Mouse (Mus musculus) ovary, postnatal 10 days (tissue): ENCODE measurements around the gene Gapvd1.
A peak's percentile ranks its signal among the peaks of the same experiment; 100 is the strongest.
"Not testable (repeated sequence)": the region's sequence is repeated elsewhere in the genome, so short reads cannot be mapped to it uniquely, and the experiment has no call there.

Experiments
- DNase-seq: peaks from one replicate; pipeline ENCODE4 v3.0.0; 2022; ENCODE audit warnings: low spot score

The Gapvd1 gene

DNA sequence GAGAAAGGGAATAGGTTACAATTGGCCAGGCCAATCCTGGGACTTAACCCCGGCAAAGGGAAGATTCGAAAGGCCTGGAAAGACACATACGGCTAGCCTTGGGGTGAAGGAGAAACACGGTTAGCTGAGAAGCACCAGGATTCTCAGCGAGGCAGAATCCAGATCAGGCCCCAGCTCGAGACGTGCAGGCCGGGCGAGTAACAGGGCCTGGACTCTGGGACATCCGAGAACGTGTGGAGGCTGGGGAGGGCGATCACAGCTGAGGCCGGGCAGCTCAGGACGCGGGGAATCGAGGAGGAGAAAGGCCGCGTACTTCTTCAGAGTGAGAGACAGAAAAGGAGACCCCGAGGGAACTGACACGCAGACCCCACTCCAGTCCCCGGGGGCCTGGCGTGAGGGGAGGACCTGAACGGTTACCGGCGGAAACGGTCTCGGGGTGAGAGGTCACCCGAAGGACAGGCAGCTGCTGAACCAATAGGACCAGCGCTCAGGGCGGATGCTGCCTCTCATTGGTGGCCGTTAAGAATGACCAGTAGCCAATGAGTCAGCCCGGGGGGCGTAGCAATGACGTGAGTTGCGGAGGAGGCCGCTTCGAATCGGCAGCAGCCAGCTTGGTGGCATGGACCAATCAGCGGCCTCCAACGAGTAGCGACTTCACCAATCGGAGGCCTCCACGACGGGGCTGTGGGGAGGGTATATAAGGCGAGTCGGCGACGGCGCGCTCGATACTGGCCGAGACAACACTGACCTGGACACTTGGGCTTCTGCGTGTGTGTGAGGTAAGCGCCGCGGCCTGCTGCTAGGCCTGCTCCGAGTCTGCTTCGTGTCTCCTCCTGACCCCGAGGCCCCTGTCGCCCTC lies 16.6 kb upstream of the Gapvd1 start, which contains the start of gene Hspa5:
Hspa5 (plus strand) TSS at position 603 of the 859 bp plus-strand sequence.
- DNase-seq, result peak; percentile 95

DNA sequence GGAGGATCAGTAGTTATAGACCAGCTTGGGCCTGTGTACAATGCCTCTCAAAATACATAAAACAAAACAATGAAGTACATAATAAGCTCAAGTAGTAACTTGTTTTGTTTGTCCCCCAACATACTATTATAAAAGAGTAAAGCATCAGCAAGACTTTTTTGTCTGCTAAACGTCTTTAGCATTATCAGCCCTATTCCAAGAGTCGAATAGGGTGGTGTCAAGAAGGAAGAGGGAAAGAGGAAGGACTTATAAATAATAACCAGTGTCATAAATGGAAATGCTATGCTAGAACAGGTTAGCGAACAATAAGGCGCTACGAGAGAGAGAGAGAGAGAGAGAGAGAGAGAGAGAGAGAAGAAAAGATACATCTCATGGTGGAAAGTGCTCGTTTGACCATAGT lies 15.9 kb upstream of the Gapvd1 start:
- no peak for DNase-seq

DNA sequence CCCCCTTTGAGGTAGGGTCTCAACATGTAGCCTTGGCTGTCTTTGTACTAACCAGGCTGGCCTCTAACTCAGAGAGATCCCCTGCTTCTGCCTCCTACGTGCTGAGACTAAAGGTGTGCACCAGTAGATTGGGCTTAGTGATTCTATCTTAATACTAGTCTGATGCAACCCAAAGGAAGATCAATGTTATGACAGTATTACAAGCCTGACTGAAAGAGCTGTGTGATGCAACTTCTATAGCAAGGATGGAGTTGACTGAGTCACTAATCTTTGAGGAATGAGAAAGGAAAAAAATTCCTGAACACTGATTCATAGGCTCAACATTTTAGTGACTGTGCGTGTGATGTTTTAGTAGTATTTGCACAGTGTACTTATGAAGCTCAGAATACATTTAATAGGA lies 15.0 kb upstream of the Gapvd1 start:
- DNase-seq, result no peak

DNA sequence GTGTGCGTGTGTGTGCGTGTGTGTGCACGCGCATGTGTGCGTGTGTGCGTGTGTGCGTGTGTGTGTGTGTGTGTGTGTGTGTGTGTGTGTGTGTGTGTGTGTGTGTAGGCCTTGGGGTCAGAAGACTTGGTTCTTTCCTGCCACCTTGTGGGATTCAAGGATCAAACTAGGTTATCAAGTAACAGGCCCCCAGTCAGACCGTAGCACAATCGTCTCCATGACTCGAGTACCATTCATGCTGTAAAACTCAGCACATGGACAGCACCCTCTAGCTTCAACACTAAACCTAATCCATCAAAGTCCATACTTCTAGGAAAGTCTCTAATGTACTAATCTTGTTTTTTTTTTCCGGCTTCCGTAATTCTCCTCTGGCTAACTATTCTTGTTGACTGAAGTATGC lies 9.8 kb upstream of the Gapvd1 start:
- DNase-seq, result no peak

DNA sequence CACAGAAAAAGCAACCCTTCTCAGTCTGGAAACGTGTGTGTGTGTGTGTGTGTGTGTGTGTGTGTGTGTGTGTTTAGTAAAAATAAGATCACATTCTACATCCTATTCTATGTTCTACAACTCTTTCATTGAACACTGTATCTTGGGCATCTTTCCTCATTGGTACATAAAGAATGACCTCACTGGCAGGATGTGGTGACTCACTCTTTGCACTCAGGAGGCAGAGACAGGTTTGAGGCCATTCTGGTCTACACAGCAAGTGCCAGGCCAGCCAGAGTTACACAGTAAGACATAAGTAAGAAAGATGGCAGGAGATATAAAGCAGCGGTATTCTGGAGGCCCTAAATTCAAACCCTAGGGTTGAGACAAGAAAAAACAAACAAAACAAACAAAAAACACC lies 7.8 kb upstream of the Gapvd1 start:
- DNase-seq, result no peak

DNA sequence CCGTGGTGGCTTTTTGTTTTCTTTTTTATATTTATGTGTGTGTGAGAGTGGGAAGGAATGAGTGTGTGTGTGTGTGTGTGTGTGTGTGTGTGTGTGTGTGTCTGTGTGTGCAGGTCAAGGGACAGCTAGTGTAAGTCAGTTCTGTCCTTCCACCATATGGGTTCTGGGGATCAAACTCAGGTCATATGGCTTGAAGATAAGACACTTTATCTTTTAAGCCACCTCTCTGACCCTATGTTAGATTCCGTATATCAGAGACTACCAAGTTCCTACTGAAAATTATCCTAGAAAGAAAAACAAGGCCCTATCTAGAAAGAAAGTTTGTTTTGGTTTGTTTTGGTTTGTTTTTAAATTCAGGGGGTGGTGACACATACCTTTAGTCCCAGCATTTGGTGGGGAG lies 7.1 kb upstream of the Gapvd1 start:
- no peak for DNase-seq

DNA sequence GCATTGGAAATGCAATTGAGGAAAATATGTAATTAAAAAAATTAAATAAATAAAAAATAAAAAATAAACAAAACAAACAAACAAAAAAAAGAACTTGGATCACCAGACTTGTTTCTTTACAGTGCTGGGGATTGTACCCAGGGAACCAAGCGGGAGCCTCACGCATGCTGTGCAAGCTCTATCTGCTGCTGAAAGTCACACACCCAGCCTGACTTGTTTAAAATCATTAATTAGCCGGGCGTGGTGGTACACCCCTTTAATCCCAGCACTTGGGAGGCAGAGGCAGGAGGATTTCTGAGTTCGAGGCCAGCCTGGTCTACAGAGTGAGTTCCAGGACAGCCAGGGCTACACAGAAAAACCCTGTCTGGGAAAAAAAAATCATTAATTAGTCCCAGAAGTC lies 6.2 kb upstream of the Gapvd1 start:
- not testable (repeated sequence) for DNase-seq

DNA sequence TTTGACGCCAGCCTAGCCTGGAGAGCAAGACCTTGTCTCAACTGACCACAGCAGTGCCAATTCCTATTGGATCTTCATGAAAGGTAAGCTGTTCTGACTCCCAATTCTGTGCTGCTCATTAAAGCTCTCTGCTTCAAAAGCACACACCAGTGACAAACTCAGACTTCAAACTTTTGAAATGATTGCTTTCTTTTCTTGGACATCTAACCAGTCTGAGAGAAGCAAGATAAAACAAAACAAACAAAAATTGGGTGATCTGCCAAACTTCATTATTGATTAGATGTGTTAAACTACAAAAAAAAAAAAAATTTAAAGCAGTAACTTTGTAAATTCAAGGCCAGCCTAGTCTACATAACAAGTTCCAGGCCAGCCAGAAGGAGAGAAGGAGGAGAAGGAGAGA lies 2.3 kb upstream of the Gapvd1 start:
- no peak for DNase-seq

DNA sequence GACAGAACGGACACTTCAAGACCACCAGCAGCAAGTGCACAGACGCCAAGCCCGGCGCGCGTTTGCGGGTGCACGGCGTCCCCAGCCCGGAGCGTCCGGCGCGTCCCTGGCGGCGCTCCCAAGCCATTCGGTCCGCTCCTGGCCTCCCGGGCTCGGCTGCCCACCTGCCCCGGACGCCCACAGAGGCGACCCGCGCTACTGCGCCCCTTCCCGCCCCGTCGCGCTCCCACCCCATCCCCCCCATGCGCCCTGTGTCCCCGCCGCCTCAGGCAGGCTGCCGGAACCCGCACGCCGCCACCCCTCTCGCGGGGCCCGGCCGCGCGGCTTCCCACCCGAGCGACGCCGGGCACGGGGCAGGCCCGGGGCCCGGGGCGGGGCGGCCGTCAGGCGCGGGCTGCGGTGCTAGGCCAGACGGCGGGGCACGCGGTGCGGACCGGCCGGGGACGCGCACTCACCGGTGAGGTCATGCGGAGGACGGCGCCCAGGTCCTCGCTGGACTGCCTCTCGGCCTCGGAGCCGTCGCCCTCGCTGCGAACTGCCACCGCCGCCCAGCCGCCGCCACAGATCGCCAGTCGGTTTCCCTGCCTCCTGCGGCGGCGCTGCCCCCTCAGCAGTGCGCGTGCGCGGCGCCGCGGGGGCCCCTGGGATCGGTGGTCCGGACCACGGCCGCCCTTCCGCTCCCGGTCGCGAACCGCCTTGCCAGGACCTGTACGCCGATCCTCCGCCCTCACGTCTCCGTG lies 1.1 kb downstream of the Gapvd1 start:
- peak; percentile 75 for DNase-seq

DNA sequence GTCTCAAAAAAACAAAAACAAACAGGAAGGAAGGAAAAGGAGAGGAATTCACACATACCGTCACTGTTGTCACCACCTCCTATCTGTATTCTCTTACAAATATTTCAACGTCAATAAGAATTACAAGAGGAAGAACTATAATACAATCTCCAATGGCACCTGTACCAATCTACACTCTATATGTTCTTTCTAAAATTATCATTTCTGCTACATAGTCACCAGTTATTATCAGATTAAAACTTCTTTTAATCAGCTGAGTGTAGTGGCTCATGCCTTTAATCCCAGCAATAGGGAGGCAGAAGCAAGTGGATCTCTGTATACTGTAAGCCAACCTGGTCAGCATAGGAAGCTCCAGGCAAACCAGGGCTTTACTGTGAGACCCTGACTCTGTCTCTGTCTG lies 4.8 kb downstream of the Gapvd1 start:
- no peak for DNase-seq

DNA sequence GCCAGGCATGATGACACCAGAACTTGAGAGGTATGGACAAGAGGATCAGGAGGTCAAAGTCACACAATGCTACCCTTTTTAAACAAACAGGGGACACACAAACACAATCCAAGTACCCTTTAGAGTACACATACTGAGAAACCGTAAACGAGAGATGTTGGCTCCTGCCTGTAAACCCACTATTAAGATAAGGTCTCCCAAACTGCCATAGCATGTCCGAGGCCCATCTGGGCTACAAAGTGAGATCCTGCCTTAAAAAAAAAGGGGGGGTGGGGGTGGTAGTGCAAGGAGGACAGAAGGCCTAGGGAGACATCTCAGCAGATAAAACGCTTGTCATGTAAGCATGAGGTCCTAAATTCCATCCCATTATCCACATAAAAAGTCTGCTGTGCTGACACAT lies 6.6 kb downstream of the Gapvd1 start:
- DNase-seq, result no peak

DNA sequence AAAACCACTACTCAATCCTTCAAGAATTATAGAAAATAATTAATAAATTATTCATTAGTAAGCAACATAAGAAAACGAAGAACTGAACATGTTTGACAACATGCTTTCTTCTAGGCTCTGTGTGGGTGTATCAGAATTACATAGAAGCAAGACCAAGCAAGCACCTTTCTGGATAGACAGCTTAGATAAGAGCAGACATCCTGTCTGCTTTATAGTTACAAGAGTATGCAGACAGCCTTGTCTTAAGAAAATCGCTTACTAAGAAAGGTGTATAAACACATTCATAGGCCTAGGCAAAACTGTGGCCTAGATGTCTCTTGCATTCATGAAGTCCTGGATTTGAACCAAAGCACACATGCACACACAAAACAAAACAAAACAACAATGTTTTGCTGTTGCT lies 9.4 kb downstream of the Gapvd1 start:
- no peak for DNase-seq

DNA sequence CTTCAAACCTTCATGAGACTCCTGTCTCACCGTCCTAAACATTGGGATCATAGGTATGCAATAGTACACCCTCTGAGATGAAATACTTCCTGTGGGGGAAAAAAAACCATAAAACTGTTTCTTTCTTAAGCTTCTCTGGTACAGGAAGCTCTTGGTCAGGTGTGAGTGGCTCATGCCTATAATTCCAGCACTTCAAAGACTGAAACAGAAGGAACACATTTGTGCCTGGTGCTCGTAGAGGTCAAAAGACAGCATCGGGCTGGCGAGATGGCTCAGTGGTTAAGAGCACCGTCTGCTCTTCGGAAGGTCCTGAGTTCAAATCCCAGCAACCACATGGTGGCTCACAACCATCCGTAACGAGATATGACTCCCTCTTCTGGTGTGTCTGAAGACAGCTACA lies 10.6 kb downstream of the Gapvd1 start:
- no peak for DNase-seq

DNA sequence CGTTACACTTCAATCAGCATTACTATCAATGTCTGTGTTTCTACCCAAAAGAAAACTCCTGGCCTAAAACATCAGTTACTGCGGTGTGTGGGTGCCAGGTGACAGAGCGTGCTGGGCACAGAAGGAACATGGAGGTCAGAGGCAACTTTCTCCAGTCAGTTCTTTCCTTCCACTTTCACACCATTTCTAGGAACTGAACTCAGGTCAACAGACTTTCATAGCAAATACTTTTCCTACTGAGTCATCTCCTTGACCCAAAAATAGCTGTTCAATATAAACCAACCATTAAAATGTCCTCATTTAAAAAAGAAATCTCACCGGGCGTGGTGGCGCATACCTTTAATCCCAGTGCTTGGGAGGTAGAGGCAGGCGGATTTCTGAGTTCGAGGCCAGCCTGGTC lies 12.4 kb downstream of the Gapvd1 start:
- DNase-seq, result no peak

DNA sequence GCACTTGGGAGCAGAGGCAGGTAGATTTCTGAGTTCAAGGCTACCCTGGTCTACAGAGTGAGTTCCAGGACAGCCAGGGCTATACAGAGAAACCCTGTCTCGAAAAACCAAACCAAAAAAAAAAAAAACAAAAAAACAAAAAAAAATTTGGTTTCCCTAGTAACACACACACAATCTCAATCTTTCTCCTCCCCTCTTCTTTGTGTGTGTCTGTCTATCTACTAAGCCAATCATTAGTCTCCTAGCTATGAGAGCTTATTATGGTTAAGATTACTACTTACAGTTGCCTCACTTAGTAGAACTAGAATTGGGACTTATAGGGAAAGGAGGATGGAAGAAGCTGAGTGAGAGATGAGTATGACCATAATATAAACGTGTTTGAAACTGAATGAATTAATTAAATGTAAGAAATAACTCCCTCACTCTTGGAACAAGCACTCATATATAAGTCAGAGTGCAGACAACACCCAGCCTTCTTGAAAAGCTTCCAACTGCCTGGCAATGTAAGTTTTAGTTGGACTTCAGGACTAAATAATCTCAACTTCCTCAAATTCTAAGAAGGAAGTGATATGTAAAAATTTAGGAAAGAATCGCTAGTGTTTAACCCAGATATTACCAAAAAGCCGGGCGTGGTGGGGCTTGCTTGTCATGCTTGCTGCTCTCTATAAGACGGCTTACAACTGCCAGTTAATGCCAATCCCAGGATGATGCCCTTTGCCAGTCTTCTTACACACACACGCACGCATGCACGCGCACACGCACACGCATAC lies 13.5 kb downstream of the Gapvd1 start:
- DNase-seq, result no peak

DNA sequence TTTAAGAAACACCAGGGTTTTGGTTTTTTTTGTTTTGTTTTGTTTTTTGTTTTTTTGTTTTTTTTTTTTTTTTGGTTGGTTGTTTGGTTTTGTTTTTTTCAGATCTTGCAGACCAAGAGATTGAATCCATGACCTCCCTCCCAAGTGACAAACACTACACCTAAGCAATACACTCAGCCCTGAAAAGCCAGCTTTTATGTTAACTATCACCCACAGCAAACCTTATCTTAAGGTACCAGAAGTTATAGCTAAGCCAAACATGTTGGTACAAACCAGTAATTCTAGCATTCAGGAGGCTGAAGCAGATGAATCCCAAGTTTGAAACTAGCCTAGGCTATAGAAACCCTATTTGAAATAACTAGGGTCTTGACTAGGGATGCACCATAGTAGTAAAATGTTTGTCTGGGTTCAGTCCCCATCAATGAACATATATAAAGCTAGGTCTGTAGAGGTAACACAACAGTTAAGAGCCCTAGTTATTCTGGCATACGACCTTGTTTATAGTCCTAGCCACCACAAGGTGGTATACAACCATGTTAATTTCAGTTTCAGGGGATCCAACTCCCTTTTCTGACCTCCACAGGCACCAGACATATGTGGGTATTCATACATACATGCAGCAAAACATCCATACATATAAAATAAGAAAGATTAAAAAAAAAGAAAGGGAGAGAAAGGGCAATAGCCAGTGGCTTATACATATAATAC lies 15.2 kb downstream of the Gapvd1 start:
- no peak for DNase-seq

DNA sequence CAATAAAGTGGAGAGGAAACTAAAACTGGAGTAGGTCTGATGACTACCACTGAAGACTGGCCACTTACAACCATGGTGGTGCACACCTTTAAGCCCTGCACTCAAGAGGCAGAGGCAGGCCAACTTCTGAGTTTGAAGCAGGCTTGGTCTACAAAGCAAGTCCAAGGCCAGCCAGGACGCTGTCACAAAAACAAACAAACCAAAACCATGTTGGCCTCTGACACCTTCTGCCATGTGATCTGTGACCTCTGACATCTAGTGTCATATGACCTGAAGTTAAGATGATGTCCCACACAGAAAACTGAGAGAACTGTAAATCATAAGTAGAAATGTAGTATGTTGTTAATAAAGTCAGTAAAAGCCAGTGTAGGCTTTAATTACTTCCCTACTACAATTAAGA lies 17.1 kb downstream of the Gapvd1 start:
- no peak for DNase-seq

DNA sequence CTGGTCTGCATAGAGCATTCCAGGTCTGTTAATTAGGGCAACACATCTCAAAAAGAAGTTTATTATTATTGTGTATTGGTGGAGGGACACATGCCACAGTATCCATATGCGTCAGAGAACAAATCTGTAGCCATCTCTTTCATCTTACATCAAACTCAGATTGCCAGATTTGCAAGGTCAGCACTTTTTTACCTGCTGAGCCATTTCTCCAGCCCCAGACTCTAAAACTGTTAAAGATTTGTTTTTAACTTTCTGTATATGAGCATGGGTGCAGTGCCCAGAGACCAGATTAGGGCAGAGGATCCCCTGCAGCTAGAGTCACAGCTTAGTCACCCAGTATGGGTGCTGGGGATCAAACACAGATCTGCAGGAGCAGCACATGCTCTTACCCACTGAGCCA lies 18.4 kb downstream of the Gapvd1 start:
- no peak for DNase-seq

DNA sequence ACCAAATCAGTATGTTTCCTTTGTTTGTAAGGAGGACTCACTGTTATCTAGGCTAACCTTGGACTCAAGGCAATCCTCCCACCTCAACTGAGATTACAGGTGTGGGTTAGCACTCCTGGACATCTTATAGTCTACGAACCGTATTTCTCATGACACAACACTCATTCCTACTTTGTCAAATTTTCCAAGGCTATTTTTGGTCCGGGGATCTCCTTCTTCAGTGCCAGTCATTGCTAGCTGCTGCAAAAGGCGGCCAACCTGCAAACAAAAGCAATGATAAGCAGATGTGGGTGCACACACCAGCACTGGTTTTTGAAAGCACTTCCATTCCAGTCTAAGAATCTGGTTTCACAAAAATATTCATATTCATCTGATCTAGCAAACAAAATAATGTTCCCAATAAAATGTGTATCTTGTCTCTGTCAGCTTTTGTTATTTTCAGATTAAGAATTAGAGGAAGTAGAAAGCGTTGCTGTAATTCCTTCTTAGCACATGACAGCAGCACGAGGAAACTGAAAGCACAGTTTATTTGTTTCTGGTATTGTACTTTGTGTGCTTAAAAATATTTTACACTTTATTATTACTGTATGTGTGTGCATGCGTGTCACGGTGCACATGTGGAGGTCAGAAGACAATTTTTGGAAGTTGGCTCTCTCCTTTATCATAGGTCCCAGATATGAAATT lies 27.8 kb downstream of the Gapvd1 start:
- no peak for DNase-seq

DNA sequence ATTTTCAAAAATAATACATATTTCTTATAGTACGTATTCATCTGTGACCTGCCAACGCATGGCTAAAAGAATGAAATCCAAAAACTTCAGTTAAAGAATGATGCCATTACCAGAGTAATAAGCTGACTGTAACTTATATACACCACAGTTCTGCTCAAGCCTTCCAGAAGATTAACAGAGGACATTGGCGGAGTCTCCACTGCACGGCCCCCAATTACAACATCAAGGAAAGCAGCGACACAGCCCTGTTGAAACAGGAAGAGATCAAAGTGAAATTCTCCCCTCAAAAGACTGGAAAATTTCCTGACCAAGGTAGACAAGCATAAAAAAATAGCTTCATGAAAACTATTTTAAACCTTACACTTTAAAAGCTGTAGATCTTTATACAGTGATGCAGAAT lies 29.8 kb downstream of the Gapvd1 start:
- DNase-seq, result no peak

DNA sequence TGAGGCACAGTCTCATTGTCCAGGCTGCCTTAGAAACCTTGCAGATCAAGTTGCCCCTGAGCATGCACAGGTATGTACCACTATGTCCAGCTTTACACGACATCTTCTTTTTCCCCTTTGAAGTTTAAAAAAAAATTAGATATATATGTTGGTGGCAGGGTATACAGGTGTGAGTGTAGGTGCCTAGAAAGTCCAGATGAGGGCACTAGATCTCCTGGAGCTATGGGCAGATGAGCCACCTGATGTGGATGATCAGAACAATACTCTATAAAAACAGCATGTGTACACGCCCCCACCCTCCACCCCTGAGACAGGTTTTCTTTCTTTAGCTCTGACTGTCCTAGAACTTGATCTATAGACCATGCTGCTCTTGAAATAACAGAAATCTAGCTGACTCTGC lies 36.8 kb downstream of the Gapvd1 start:
- no peak for DNase-seq

DNA sequence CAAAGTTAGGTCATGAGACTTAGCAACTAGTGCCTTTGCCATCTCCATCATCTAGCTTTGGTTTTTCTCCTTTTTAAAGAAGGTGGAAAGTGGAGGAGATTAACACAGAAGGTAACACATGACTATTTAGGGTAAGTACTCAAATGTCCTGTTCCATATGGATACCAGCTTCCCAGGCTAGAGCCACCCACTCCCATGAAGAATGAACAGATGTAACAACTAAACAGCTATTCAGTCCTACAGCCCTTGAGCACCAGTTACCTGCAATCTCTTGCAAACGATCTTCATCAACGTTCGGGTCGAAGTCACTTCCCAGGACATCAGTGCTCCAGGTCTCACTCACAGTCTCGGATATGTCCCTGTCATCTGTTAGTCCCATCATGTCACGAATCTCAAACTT lies 43.1 kb downstream of the Gapvd1 start:
- DNase-seq, result no peak
